Mouse (Mus musculus) C2C12 (cell line): ENCODE measurements around the gene Fgd1. TPM values are rescaled to one million over a fixed set of nuclear protein-coding genes. Genes with fewer than 3 reads are reported as not detected.

Experiments
- H3K27me3 ChIP-seq: one replicate; pipeline ENCODE4 v1.6.1; 2011; ENCODE audit not compliant: control insufficient read depth, insufficient read depth, insufficient read length
- H3K36me3 ChIP-seq: one replicate; pipeline ENCODE4 v1.6.1; 2011; ENCODE audit not compliant: control insufficient read depth, insufficient read depth
- H3K4me3 ChIP-seq: one replicate; pipeline ENCODE4 v1.5.1; 2011; ENCODE audit warnings: mild to moderate bottlenecking, control low read depth; ENCODE audit not compliant: poor library complexity, insufficient read depth, severe bottlenecking
- H3K79me2 ChIP-seq: one replicate; pipeline ENCODE4 v1.6.1; 2011; ENCODE audit not compliant: control insufficient read depth, insufficient read depth
- H3K79me3 ChIP-seq: one replicate; pipeline ENCODE4 v1.6.1; 2011; ENCODE audit warnings: low read depth, control low read depth
- H3ac ChIP-seq: one replicate; pipeline ENCODE3; 2011; ENCODE audit warnings: low read depth; ENCODE audit not compliant: control insufficient read depth, insufficient read length
- CEBPB ChIP-seq: IDR thresholded peaks from one replicate; pipeline ENCODE4 v1.6.1; 2011; ENCODE audit warnings: low read depth, mild to moderate bottlenecking, control low read depth, moderate library complexity
- CTCF ChIP-seq: IDR thresholded peaks from one replicate; pipeline ENCODE4 v1.5.1; 2011; ENCODE audit not compliant: control insufficient read depth, insufficient read depth, insufficient read length
- FOSL1 ChIP-seq: IDR thresholded peaks from one replicate; pipeline ENCODE4 v1.8.0; 2011; ENCODE audit warnings: mild to moderate bottlenecking, low read length; ENCODE audit not compliant: poor library complexity, insufficient read depth, severe bottlenecking
- MAX ChIP-seq: IDR thresholded peaks from one replicate; pipeline ENCODE4 v1.6.1; 2011; ENCODE audit warnings: mild to moderate bottlenecking, control low read depth
- MYOD1 ChIP-seq: IDR thresholded peaks from one replicate; pipeline ENCODE4 v1.6.1; 2011; ENCODE audit warnings: low read depth; ENCODE audit not compliant: control insufficient read depth, insufficient read length
- MYOG ChIP-seq: IDR thresholded peaks from one replicate; pipeline ENCODE4 v1.6.1; 2011; ENCODE audit not compliant: control insufficient read depth, insufficient read length; ENCODE audit errors: extremely low read depth
- USF1 ChIP-seq: IDR thresholded peaks from one replicate; pipeline ENCODE4 v1.6.1; 2011; ENCODE audit warnings: low read depth, mild to moderate bottlenecking, control low read depth, moderate library complexity
- polyA plus RNA-seq: library from polyadenylated mRNA; unstranded; fragments of >200 nt; fragmentation: generic; extraction: Trizol; gene quantifications from one replicate; pipeline ENCODE4 v1.2.1, GENCODE M21; 2012; ENCODE audit warnings: missing spikeins

Fgd1 gene
- polyA plus RNA-seq, 1 experiment = 13.9 TPM

- no peaks in the 10 kb centered on the region for H3K27me3 ChIP-seq
- no peak for TF ChIP-seq MYOG
- TF ChIP-seq FOSL1 = no peak
- no peak for TF ChIP-seq MYOD1
- no peak for TF ChIP-seq CTCF
- no peak for TF ChIP-seq USF1
- TF ChIP-seq CEBPB = no peak
- TF ChIP-seq MAX = no peak
- H3K79me3 ChIP-seq = no peaks in the 10 kb centered on the region
- H3K79me2 ChIP-seq = no peaks in the 10 kb centered on the region
- H3K4me3 ChIP-seq = no peak overlapping the region
- H3ac ChIP-seq = no peak overlapping the region
- no peaks in the 10 kb centered on the region for H3K36me3 ChIP-seq
Measured at GRCm38 (mm10) chrX:151041223-151041622, 4.7 kb upstream of the Fgd1 start.

- peaks cover 25% of the 10 kb centered on the region for H3K79me2 ChIP-seq
- TF ChIP-seq MYOD1 (no peak), USF1 (no peak), MAX (no peak), CEBPB (no peak), MYOG (no peak), FOSL1 (no peak), CTCF (no peak)
- no peaks in the 10 kb centered on the region for H3K36me3 ChIP-seq
- H3K79me3 ChIP-seq = peaks cover 3% of the 10 kb centered on the region
- H3K4me3 ChIP-seq = no peak overlapping the region
- no peak overlapping the region for H3ac ChIP-seq
- H3K27me3 ChIP-seq = no peaks in the 10 kb centered on the region
Measured at GRCm38 (mm10) chrX:151046321-151046720, 371 bp downstream of the Fgd1 start.

GRCm38 (mm10) chrX:151046777-151047430, 954 bp downstream of the Fgd1 start:
- peak overlapping the region; percentile 89 for H3ac ChIP-seq
- no peaks in the 10 kb centered on the region for H3K27me3 ChIP-seq
- no peak for TF ChIP-seq MYOD1
- no peak for TF ChIP-seq USF1
- TF ChIP-seq MAX = no peak
- no peak for TF ChIP-seq CTCF
- no peak for TF ChIP-seq FOSL1
- TF ChIP-seq CEBPB = no peak
- no peak for TF ChIP-seq MYOG
- no peaks in the 10 kb centered on the region for H3K36me3 ChIP-seq
- peaks cover 3% of the 10 kb centered on the region for H3K79me3 ChIP-seq
- H3K4me3 ChIP-seq = peak overlapping the region; percentile 37
- peaks cover 25% of the 10 kb centered on the region for H3K79me2 ChIP-seq

GRCm38 (mm10) chrX:151047431-151048058, 1.6 kb downstream of the Fgd1 start:
- no peaks in the 10 kb centered on the region for H3K27me3 ChIP-seq
- no peak for TF ChIP-seq MYOD1
- no peak for TF ChIP-seq MYOG
- TF ChIP-seq FOSL1 = no peak
- no peak for TF ChIP-seq USF1
- TF ChIP-seq CTCF = no peak
- TF ChIP-seq CEBPB = no peak
- TF ChIP-seq MAX = no peak
- peaks cover 25% of the 10 kb centered on the region for H3K79me2 ChIP-seq
- H3K4me3 ChIP-seq = peak overlapping the region; percentile 37
- peaks cover 5% of the 10 kb centered on the region for H3K79me3 ChIP-seq
- no peaks in the 10 kb centered on the region for H3K36me3 ChIP-seq
- peak overlapping the region; percentile 89 for H3ac ChIP-seq

GRCm38 (mm10) chrX:151049661-151050215, 3.8 kb downstream of the Fgd1 start:
- H3ac ChIP-seq = no peak overlapping the region
- no peaks in the 10 kb centered on the region for H3K27me3 ChIP-seq
- peaks cover 5% of the 10 kb centered on the region for H3K79me3 ChIP-seq
- TF ChIP-seq MYOD1 = no peak
- TF ChIP-seq FOSL1 = no peak
- no peak for TF ChIP-seq CEBPB
- no peak for TF ChIP-seq MYOG
- no peak for TF ChIP-seq MAX
- TF ChIP-seq USF1 = no peak
- no peak for TF ChIP-seq CTCF
- H3K36me3 ChIP-seq = no peaks in the 10 kb centered on the region
- peaks cover 25% of the 10 kb centered on the region for H3K79me2 ChIP-seq
- no peak overlapping the region for H3K4me3 ChIP-seq
